Mouse (Mus musculus): ENCODE results near the gene Trim30a.

GRCm38 (mm10) chr7:104401140-104401539, 63.9 kb downstream of the Trim30a start:
- TF ChIP-seq POLR2A (IDR thresholded peaks at IDR 0.05; ENCODE audit: borderline replicate concordance, low read depth, low read length) (no peak), CTCF (IDR thresholded peaks at IDR 0.05; ENCODE audit: low read depth, low read length) (no peak)
